Mouse (Mus musculus): ENCODE measurements at regions not wholly inside any gene's neighbourhood (a gene's known extent, or its start where the extent isn't known, plus 50 kb on each side); places are given as distances from the start of the nearest gene placed in this dataset.

GRCm38 (mm10) chr7:36829710-36830109 lies 131.8 kb downstream of the Tshz3 start:
- no peak for DNase-seq (ENCODE audit: low spot score in 2 of 2)

GRCm38 (mm10) chr7:36830155-36830554 lies 132.2 kb downstream of the Tshz3 start:
- no peak for DNase-seq (ENCODE audit: low spot score in 2 of 2)

GRCm38 (mm10) chr7:36848279-36848678 lies 150.4 kb downstream of the Tshz3 start:
- DNase-seq (ENCODE audit: low spot score in 2 of 2), result no peak

- no peak for DNase-seq (ENCODE audit: low spot score in 2 of 2)
These were observed 153.5 kb downstream of the Tshz3 start for GRCm38 (mm10) chr7:36851275-36851889.

- DNase-seq (ENCODE audit: low spot score in 2 of 2), result no peak
These were observed 156.4 kb downstream of the Tshz3 start for GRCm38 (mm10) chr7:36854308-36854707.

GRCm38 (mm10) chr7:36859428-36859827 lies 161.5 kb downstream of the Tshz3 start:
- DNase-seq (ENCODE audit: low spot score in 2 of 2), result no peak

- no peak for DNase-seq (ENCODE audit: low spot score in 2 of 2)
These were observed 164.6 kb downstream of the Tshz3 start for GRCm38 (mm10) chr7:36862481-36862880.

- no peak for DNase-seq (ENCODE audit: low spot score in 2 of 2)
These were observed 165.8 kb downstream of the Tshz3 start for GRCm38 (mm10) chr7:36863745-36864144.

- no peak for DNase-seq (ENCODE audit: low spot score in 2 of 2)
These were observed 166.8 kb downstream of the Tshz3 start for GRCm38 (mm10) chr7:36864675-36865074.

- no peak for DNase-seq (ENCODE audit: low spot score in 2 of 2)
These were observed 168.7 kb downstream of the Tshz3 start for GRCm38 (mm10) chr7:36866602-36867001.

GRCm38 (mm10) chr7:36874004-36874403 lies 176.1 kb downstream of the Tshz3 start:
- no peak for DNase-seq (ENCODE audit: low spot score in 2 of 2)

- DNase-seq (ENCODE audit: low spot score in 2 of 2), result no peak
These were observed 179.8 kb downstream of the Tshz3 start for GRCm38 (mm10) chr7:36877686-36878085.

- peak in 1 of 2 experiments; percentile 18 for DNase-seq (ENCODE audit: low spot score in 2 of 2)
These were observed 195.0 kb downstream of the Tshz3 start for GRCm38 (mm10) chr7:36892776-36893500.

GRCm38 (mm10) chr7:36896339-36896738 lies 198.4 kb downstream of the Tshz3 start:
- DNase-seq (ENCODE audit: low spot score in 2 of 2), result peak in 1 of 2 experiments; percentile 6

- DNase-seq (ENCODE audit: low spot score in 2 of 2), result no peak
These were observed 203.6 kb downstream of the Tshz3 start for GRCm38 (mm10) chr7:36901537-36901936.

GRCm38 (mm10) chr7:36913304-36913703 lies 215.4 kb downstream of the Tshz3 start:
- DNase-seq (ENCODE audit: low spot score in 2 of 2), result no peak

- no peak for DNase-seq (ENCODE audit: low spot score in 2 of 2)
These were observed 216.3 kb downstream of the Tshz3 start for GRCm38 (mm10) chr7:36914261-36914660.

GRCm38 (mm10) chr7:36915171-36915570 lies 217.3 kb downstream of the Tshz3 start:
- DNase-seq (ENCODE audit: low spot score in 2 of 2), result peak in 1 of 2 experiments; percentile 15

GRCm38 (mm10) chr7:36917011-36917410 lies 219.1 kb downstream of the Tshz3 start:
- no peak for DNase-seq (ENCODE audit: low spot score in 2 of 2)

- DNase-seq (ENCODE audit: low spot score in 2 of 2), result no peak
These were observed 221.5 kb downstream of the Tshz3 start for GRCm38 (mm10) chr7:36919413-36919812.

- DNase-seq (ENCODE audit: low spot score in 2 of 2), result no peak
These were observed 223.1 kb downstream of the Tshz3 start for GRCm38 (mm10) chr7:36921003-36921402.

GRCm38 (mm10) chr7:36933490-36933889 lies 235.6 kb downstream of the Tshz3 start:
- no peak for DNase-seq (ENCODE audit: low spot score in 2 of 2)
